Mouse (Mus musculus) retina, postnatal 7 days (tissue): ENCODE data around the gene Gabrr1.
"Not testable (repeated sequence)": the region's sequence is repeated elsewhere in the genome, so short reads cannot be mapped to it uniquely, and the experiment has no call there.

Source experiments
- DNase-seq: peaks from one replicate; pipeline ENCODE4 v3.0.0-alpha.2; 2012; ENCODE audit warnings: low read depth, low spot score

Gene Gabrr1

DNA sequence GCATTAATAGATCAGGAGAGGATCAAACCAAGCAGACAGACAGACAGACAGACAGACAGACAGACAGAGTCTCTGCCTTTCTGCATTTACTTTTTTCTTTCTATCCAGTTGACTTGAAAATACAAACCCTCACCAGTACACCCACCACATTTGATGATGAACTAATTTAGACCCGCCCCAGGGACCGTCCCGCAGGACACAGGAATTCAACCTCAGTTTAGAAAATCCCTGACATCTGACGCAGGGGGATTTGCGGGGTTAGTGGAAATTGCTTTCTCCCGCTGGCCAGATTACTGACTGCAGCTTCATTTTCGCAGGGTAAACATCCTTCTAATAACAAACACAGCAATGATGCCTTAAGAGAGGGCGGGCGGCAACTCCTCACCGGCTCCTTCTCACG lies at the start of gene Gabrr1:
TSS of gene Gabrr1 (plus strand) at position 301 of the 400 bp plus-strand sequence.
- DNase-seq, result no peak

GRCm38 (mm10) chr4:33099118-33099694 lies 33.1 kb upstream of the Gabrr1 start:
- DNase-seq, result no peak

DNA sequence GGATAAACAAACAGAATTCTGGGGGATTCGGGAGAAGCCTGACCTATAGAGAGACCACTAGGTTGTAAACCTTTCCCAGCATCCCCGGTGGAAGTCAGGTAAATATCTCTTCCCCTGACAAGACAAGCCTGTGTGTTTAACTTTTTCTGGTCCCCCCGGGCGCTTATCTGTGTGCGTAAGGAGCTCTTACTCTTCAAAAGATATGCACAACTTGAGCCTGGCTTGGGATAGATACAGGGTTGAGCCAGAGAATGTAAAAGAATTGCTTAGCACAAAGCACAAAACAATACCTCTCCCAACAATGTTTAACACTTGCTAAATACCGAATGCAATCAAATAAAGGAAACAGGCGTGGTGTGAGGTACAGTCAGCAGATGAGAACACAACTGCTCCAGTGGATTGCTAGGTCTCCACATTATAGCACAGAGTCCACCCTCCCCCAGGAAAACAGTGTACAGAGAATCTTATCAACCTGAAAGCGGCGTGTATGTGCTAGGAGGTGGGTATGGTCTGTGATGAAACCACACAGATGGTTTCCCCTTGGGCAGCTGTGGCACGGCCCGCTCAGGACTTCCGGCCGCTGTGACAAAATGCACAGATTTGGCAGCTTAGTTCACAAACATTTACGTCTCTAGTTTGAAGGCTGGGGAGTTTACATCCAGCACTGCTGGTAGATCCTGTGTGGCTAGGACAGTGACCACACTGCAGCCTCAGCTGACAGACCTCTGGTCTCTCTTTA lies 22.4 kb upstream of the Gabrr1 start:
- DNase-seq, result no peak

DNA sequence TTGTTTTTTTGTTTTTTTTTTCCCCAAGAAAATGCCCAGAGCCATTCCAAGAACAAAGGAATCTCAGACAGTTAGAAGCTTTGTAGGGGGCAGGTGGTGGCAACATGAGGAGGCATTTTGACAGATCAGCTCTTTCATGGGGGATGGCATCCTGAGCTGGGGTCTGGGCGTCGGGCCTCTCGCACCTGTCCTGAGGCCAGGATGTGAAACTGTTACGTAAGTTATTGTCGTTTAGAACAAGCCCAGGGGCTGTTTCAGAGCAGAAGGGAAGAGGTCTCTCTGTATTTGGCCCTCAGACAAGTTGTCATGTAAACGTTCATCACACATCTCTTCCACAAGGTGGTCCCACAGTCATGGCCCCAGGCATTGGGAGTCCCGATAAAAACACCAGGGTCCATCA lies 21.5 kb upstream of the Gabrr1 start:
- no peak for DNase-seq

DNA sequence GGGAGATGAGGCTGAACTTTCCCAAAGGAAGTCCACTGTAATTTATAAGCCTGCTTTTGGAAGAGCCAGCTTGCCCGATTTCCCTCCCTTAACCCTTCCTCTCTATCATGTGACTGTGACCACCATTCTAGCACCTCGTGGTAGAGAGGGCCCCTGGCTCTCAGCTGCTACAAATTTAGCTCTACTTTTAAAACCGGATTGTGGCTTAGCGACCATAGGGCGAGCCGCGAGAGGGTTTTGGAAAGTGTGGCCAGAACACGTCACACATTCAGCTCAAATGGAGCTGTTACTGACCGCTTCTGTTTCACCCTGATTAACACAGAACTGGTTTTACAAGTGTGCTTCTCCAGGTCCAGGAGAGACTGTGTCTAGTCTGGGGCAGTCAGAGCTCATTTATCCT lies 21.0 kb upstream of the Gabrr1 start:
- DNase-seq, result no peak

GRCm38 (mm10) chr4:33112866-33113265 lies 19.5 kb upstream of the Gabrr1 start:
- DNase-seq, result not testable (repeated sequence)

DNA sequence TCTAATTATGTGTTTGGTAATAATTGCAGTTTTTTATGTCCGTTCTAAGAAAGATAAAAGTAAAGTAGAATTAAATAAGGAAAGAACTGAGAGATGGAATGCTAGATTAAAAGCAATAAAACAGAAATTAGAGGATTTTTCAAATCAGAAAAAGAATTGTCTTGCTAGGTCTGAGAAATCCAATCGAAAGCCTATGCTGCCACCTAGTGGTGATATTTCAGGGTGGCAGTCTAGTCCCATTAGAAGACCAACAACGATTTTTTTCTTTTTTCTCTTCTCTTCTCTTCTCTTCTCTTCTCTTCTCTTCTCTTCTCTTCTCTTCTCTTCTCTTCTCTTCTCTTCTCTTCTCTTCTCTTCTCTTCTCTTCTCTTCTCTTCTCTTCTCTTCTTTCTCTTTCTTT lies 13.2 kb upstream of the Gabrr1 start:
- peak; percentile 61 for DNase-seq

DNA sequence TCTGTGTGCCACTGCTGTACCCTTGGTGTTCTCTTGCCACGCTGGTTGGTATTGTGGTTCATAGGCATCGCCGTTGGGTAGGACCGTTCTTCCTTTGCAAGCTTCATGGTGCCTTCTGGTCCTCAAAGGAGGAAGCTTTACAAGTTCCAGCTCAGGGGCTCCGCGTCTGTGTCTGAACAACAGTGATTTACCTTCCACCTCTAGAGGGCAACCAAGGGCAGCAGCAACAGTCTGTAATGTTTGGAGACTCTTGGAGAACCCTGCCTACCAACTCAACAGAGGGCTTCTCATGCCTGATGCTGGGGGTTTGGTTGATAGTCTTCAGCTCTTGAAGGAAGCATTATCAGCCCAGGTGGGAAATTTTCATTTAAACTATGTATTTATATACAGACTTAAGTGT lies 7.8 kb upstream of the Gabrr1 start:
- DNase-seq, result no peak

- DNase-seq, result peak; percentile 44
Observed at GRCm38 (mm10) chr4:33125409-33126084, 6.8 kb upstream of the Gabrr1 start.

- DNase-seq, result no peak
Observed at GRCm38 (mm10) chr4:33146679-33147291, 14.5 kb downstream of the Gabrr1 start.

DNA sequence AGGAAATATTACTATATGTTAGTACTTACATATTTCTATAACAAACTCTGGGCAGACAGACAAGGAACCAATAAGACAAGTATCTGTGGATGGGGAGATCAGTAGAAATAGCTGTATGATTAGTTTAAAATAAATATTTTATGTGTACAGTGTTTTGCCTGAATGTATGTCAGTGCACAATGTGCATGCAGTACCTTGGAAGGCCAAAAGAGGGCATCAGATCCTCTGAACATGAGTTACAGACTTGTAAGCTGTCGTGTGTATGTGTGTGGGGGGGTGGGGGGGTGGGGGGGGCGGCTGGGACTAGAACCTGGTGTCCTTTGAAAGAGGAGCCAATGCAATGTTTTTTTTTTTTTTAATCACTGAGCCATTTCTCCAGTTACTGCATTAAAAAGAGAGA lies 15.5 kb downstream of the Gabrr1 start:
- DNase-seq, result peak; percentile 54

DNA sequence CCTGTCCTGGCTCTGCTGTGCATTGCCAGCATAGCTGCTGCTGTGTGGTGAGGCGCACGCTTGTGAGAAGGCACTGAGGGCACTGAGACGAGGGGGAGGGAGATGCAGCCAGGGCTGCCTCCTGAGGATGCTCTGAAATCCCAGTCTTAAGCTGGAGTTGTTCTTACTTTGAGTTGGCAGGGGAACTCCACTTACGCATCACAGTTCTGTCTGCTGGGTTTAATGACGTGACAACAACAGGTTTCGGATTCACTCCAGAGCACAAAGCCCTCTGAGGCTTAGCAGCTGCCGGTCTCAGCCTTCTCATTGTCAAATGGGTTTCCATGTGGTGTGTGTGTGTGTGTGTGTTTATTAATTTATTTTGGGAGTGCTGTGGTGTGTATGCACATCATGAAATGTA lies 16.8 kb downstream of the Gabrr1 start:
- no peak for DNase-seq

DNA sequence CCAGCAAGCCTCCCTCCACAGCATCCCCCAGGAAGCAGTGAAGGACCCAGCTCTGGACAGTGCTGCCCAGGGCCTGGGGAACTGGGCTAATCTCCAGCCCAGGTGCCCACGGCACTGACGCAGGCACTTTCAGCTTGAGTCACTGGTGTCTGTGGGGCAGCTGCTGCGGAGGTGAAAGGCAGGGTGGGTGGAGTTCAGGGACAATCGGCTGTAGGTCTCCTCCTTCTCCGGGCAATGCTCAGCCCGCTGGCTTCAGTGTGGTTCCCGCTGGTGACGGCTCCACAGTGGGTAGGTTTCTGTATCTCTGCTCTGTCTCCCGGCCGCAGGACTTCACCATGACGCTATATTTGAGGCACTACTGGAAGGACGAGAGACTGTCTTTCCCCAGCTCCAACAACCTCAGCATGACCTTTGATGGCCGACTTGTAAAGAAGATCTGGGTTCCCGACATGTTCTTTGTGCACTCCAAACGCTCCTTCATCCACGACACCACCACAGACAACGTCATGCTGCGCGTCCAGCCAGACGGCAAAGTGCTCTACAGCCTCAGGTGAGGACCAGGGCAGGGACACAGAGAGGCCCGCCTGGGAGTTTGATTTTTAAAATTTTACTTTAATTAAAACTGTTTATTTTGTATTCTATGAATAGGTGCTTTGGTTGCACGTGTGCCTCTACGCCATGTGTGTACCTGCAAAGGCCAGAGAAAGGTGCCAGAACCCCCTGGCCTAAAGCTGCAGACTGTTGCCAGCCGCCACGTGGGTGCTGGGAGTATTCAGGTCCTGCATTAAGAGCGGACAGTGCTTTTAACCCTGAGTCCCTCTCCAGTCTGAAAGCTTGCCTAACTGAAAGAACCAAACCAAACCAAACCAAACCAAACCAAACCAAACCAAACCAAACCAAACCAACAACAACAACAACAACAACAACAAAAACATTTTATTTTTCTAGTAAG lies 20.0 kb downstream of the Gabrr1 start:
- DNase-seq, result no peak

- no peak for DNase-seq
Observed at GRCm38 (mm10) chr4:33183477-33183876, 51.2 kb downstream of the Gabrr1 start.

DNA sequence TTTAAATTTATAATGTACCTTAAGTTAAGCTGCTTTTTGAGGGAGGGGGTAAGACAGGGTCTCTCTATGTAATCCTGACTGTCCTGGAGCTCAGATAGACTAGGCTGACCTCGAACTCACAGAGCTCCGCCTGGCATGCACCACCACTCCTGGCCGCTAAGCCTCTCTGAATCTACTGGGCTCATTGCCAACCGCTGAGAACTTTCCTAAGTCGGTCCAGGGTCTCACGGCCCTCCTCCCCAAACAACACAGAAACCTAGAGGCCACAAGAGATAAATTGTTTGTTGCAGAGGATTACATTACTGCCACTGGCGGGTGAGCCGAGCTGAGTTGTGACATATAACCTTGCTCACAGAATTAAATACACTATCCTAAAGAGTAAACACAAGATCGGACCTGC lies 55.8 kb downstream of the Gabrr1 start:
- peak; percentile 32 for DNase-seq

- peak; percentile 71 for DNase-seq
Observed at GRCm38 (mm10) chr4:33188781-33189734, 56.7 kb downstream of the Gabrr1 start.

DNA sequence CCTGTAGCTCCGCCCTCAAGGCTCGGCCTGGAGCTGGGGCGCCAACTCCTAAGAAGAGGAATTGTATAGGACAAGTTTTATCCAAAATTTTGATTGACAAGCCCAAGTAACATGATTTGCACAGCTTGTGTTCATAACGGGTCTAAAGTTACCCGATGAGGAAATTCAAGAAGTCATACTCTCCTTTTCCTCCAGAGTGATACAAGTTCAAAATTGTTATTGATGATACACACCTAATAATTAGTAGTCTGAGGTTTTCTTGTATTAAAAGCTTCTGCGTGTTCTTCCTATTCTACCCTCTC lies 57.4 kb downstream of the Gabrr1 start, which contains the start of gene Pm20d2:
TSS of gene Pm20d2 (minus strand) at position 3 of the 302 bp plus-strand sequence.
- DNase-seq, result no peak

DNA sequence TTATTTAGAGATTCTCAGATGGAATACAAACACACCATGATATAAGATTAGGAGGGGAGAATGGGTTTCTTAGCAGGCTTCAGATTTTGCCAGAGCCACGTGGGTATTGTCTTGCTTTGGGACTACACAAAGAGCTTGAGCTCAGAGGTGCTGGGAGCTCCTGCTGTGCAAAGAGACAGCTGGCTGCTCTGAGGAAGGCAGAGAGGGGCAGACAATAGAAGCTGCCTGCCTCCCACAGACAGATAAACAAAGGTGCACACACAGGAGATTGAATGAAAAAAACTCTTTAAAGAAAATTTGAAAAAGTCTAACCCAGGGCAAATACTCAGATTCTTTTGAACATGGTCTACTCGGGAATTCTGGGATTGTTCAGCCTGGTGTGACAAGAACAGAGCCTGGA lies 65.8 kb downstream of the Gabrr1 start:
- DNase-seq, result no peak

DNA sequence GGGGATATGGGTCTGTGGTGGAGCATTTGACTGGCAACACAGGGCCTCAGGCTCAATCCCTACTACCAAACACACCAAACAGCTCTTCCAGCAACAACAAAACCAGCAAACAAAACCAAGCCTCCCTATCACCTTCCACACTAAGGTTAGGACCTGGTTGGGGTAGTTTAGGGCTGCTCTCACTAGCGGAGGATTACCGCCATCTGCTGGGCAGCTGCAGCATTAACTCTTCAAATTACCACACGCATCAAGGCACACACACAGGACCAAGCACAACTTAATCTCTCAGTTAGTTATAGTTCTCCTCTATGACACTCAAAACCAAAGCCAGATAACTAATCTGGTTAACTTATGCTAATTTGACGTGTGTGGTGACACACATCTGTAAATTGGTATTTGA lies 72.4 kb downstream of the Gabrr1 start:
- DNase-seq, result peak; percentile 50

GRCm38 (mm10) chr4:33207551-33207950 lies 75.2 kb downstream of the Gabrr1 start:
- no peak for DNase-seq
